Mouse (Mus musculus) lung, postnatal 0 days (tissue): Measurements from ENCODE around the gene Syna.

Source experiments
- CTCF ChIP-seq: IDR thresholded peaks from 2 replicates; pipeline ENCODE4 v1.5.1; 2016; ENCODE audit warnings: antibody characterized with exemption, mild to moderate bottlenecking
- EP300 ChIP-seq: IDR thresholded peaks from 2 replicates; pipeline ENCODE4 v1.6.1; 2016; ENCODE audit warnings: antibody characterized with exemption, mild to moderate bottlenecking, control low read depth

GRCm38 (mm10) chr5:134545242-134545629 lies 14.7 kb downstream of the Syna start:
- peak; percentile 50 for TF ChIP-seq CTCF
- TF ChIP-seq EP300 = no peak
